Mouse (Mus musculus) right cerebral cortex, postnatal 36 days (tissue): ENCODE results near the gene Lsp1.

ENCODE experiments used
- DNase-seq, 2 experiments: peaks; one replicate each; pipeline ENCODE4 v3.0.0; 2022; ENCODE audit warnings: low spot score in 2 of 2, mixed read lengths in 1 of 2

The Lsp1 gene

GRCm38 (mm10) chr7:142538291-142538690 is 77.7 kb downstream of the Lsp1 start:
- DNase-seq: no peak

DNA sequence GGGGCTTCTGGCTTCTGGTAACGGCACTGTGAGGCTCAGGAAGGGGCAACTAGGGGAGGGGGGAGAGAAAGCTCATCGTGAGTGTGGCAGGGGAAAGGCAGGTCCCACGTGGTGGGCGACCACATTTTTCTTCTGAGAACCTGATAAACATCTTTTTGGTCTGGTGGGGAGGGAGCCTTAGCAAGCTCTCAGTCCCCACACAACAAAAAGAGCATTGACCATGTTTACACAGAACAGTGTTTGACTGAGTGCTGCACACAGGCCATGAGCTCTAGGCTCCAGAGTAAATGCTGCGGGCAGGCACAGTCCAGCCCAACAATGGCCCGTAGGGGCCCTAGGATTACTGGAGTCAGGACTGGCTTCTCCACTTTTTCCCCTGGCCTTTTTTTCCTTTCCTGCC is 78.2 kb downstream of the Lsp1 start:
- DNase-seq: no peak

DNA sequence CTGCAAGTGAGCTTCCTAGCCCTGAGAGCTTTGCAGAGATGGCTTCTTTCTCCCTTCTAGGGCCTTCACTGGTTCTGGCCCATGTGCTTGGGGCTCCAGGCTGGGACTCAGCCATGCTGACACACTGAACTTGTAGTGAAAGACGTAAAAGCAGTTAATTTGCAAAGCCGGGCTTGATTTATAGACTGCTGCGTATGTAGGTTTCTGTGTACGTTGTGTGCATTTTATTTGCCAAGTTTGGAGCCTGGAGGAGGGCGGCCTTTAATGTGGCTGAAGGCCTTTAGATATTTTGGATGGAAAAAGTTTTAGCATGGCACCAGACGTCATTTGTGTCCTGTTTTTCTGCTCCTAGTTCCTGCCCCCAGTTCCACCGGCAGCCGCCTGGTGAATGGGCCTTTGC is 79.2 kb downstream of the Lsp1 start:
- DNase-seq: no peak

DNA sequence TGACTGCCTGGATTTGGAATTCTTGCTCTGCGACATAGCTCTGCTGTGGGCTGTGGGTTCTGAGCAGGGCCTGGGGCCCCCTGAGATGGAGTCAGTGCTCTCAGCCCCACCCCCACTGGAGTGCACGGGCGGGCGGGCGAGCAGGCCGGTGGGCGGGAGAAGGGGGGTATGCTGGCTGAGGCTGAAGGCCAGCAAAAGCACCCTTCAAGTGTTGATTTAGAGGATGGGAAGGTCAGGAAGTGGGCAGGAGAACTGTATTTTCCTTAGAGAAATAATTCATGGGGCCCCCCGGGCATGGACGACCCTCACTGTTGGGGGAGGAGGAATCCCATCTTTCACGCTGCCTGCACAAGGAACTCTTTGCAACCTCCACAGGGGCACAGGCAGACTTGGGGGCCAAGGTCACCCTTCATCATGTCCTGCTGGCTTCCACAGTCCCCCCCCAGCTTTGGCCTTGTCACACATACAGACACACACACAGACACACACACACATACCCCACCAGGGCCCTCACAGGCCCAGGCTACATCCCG is 82.2 kb downstream of the Lsp1 start:
- DNase-seq: no peak
